Mouse (Mus musculus) heart, embryonic 10.5 days (tissue): Measurements from ENCODE around the gene Kif16b. TPM values are rescaled to one million over a fixed set of nuclear protein-coding genes. Genes with fewer than 3 reads are reported as not detected.

Experiments
- DNase-seq: peaks from one replicate; pipeline ENCODE4 v3.0.0-alpha.2; 2017; ENCODE audit warnings: low spot score
- H3K27ac ChIP-seq: fragments of 300-500 bp; sonication (generic); 2 replicates; pipeline ENCODE4 v1.5.1; 2016; ENCODE audit warnings: mild to moderate bottlenecking
- H3K27me3 ChIP-seq: fragments of 300-500 bp; sonication (generic); 2 replicates; pipeline ENCODE4 v1.6.1; 2016; ENCODE audit warnings: mild to moderate bottlenecking; ENCODE audit not compliant: poor library complexity, insufficient read depth, severe bottlenecking
- H3K36me3 ChIP-seq: fragments of 300-500 bp; sonication (generic); 2 replicates; pipeline ENCODE4 v1.6.1; 2016; ENCODE audit warnings: mild to moderate bottlenecking, moderate library complexity
- H3K4me1 ChIP-seq: fragments of 300-500 bp; sonication (generic); 2 replicates; pipeline ENCODE4 v1.6.1; 2016; ENCODE audit warnings: mild to moderate bottlenecking
- H3K4me3 ChIP-seq: fragments of 300-500 bp; sonication (generic); 2 replicates; pipeline ENCODE4 v1.5.1; 2016; ENCODE audit warnings: mild to moderate bottlenecking, moderate library complexity
- H3K9me3 ChIP-seq: fragments of 300-500 bp; sonication (generic); 2 replicates; pipeline ENCODE4 v1.6.1; 2016; ENCODE audit warnings: mild to moderate bottlenecking, moderate library complexity
- WGBS: fragments of 180-500 bp; shearing (Covaris S2); methylation state at CpG from one replicate; pipeline ENCODE4 v1.1.7; 2016; 5-methylcytosine and 5-hydroxymethylcytosine counted together
- polyA plus RNA-seq: library from polyadenylated mRNA; unstranded; fragments of >200 nt; fragmentation: Nextera tagmentation; extraction: Ambion mirVana; gene quantifications from 2 replicates; pipeline ENCODE4 v1.2.1, GENCODE M21; 2016

Gene Kif16b
- polyA plus RNA-seq, 1 experiment from 2014 or later, result 9.6 TPM

- 85% methylated on average over 11 of the region's 11 CpGs for WGBS
- H3K36me3 ChIP-seq, result peaks cover 13% of the 10 kb centered on the region
- peaks cover 9% of the 10 kb centered on the region; the same call in 1 of the 2 replicates for H3K4me1 ChIP-seq
- H3K27me3 ChIP-seq, result peaks cover 12% of the 10 kb centered on the region; the same call in 1 of the 2 replicates
- no peak overlapping the region for H3K4me3 ChIP-seq
- no peaks in the 10 kb centered on the region for H3K9me3 ChIP-seq
- DNase-seq, result no peak
- H3K27ac ChIP-seq, result no peak overlapping the region
These were observed 188.6 kb downstream of the Kif16b start for GRCm38 (mm10) chr2:142712727-142713126.

GRCm38 (mm10) chr2:142709326-142709725 lies 192.0 kb downstream of the Kif16b start:
- peaks cover 12% of the 10 kb centered on the region; the same call in 1 of the 2 replicates for H3K27me3 ChIP-seq
- DNase-seq, result no peak
- H3K9me3 ChIP-seq, result no peaks in the 10 kb centered on the region
- H3K27ac ChIP-seq, result no peak overlapping the region
- H3K4me1 ChIP-seq, result no peaks in the 10 kb centered on the region
- H3K4me3 ChIP-seq, result no peak overlapping the region
- 72% methylated on average over 3 of the region's 3 CpGs for WGBS
- H3K36me3 ChIP-seq, result peaks cover 13% of the 10 kb centered on the region

GRCm38 (mm10) chr2:142700689-142701088 lies 200.6 kb downstream of the Kif16b start:
- H3K27me3 ChIP-seq, result no peaks in the 10 kb centered on the region
- H3K4me3 ChIP-seq, result no peak overlapping the region
- H3K36me3 ChIP-seq, result peaks cover 9% of the 10 kb centered on the region; the same call in 1 of the 2 replicates
- H3K27ac ChIP-seq, result no peak overlapping the region
- H3K4me1 ChIP-seq, result no peaks in the 10 kb centered on the region
- no peak for DNase-seq
- H3K9me3 ChIP-seq, result no peaks in the 10 kb centered on the region
- 75% methylated on average over 4 of the region's 4 CpGs for WGBS

GRCm38 (mm10) chr2:142698650-142699049 lies 202.7 kb downstream of the Kif16b start:
- no peak for DNase-seq
- H3K27me3 ChIP-seq, result no peaks in the 10 kb centered on the region
- no peaks in the 10 kb centered on the region for H3K4me1 ChIP-seq
- H3K36me3 ChIP-seq, result peaks cover 9% of the 10 kb centered on the region; the same call in 1 of the 2 replicates
- H3K4me3 ChIP-seq, result no peak overlapping the region
- WGBS, result 81% methylated on average over 3 of the region's 3 CpGs
- no peak overlapping the region for H3K27ac ChIP-seq
- H3K9me3 ChIP-seq, result no peaks in the 10 kb centered on the region

GRCm38 (mm10) chr2:142694936-142695331 lies 206.4 kb downstream of the Kif16b start:
- no peaks in the 10 kb centered on the region for H3K4me1 ChIP-seq
- H3K4me3 ChIP-seq, result no peak overlapping the region
- no peaks in the 10 kb centered on the region for H3K27me3 ChIP-seq
- peaks cover under 1% of the 10 kb centered on the region; the same call in 1 of the 2 replicates for H3K36me3 ChIP-seq
- no peaks in the 10 kb centered on the region for H3K9me3 ChIP-seq
- 82% methylated on average over 1 of the region's 1 CpGs for WGBS
- no peak for DNase-seq
- H3K27ac ChIP-seq, result no peak overlapping the region

GRCm38 (mm10) chr2:142694019-142694935 lies 207.1 kb downstream of the Kif16b start:
- WGBS, result 71% methylated on average over 3 of the region's 3 CpGs
- no peak overlapping the region for H3K4me3 ChIP-seq
- H3K36me3 ChIP-seq, result no peaks in the 10 kb centered on the region
- no peak overlapping the region for H3K27ac ChIP-seq
- no peaks in the 10 kb centered on the region for H3K4me1 ChIP-seq
- no peaks in the 10 kb centered on the region for H3K27me3 ChIP-seq
- no peak for DNase-seq
- H3K9me3 ChIP-seq, result no peaks in the 10 kb centered on the region

- no peak for DNase-seq
- Histone ChIP-seq H3K4me3 (no peak overlapping the region), H3K36me3 (no peaks in the 10 kb centered on the region), H3K27ac (no peak overlapping the region), H3K4me1 (no peaks in the 10 kb centered on the region), H3K27me3 (no peaks in the 10 kb centered on the region), H3K9me3 (no peaks in the 10 kb centered on the region)
- 77% methylated on average over 1 of the region's 1 CpGs for WGBS
These were observed 207.9 kb downstream of the Kif16b start for GRCm38 (mm10) chr2:142693461-142693860.

- no peak for DNase-seq
- Histone ChIP-seq H3K4me3 (no peak overlapping the region), H3K27ac (no peak overlapping the region), H3K27me3 (no peaks in the 10 kb centered on the region), H3K9me3 (no peaks in the 10 kb centered on the region), H3K36me3 (no peaks in the 10 kb centered on the region), H3K4me1 (no peaks in the 10 kb centered on the region)
- WGBS, result 86% methylated on average over 2 of the region's 2 CpGs
These were observed 211.8 kb downstream of the Kif16b start for GRCm38 (mm10) chr2:142689496-142689895.

GRCm38 (mm10) chr2:142687936-142688514 lies 213.3 kb downstream of the Kif16b start:
- no peaks in the 10 kb centered on the region for H3K4me1 ChIP-seq
- no peak overlapping the region for H3K4me3 ChIP-seq
- no peaks in the 10 kb centered on the region for H3K36me3 ChIP-seq
- WGBS, result 84% methylated on average over 4 of the region's 4 CpGs
- H3K9me3 ChIP-seq, result no peaks in the 10 kb centered on the region
- no peak for DNase-seq
- no peaks in the 10 kb centered on the region for H3K27me3 ChIP-seq
- H3K27ac ChIP-seq, result no peak overlapping the region

GRCm38 (mm10) chr2:142682965-142683709 lies 218.2 kb downstream of the Kif16b start:
- no peak for DNase-seq
- Histone ChIP-seq H3K4me1 (no peaks in the 10 kb centered on the region), H3K36me3 (no peaks in the 10 kb centered on the region), H3K27me3 (no peaks in the 10 kb centered on the region), H3K4me3 (no peak overlapping the region), H3K9me3 (no peaks in the 10 kb centered on the region), H3K27ac (no peak overlapping the region)
- 80% methylated on average over 5 of the region's 5 CpGs for WGBS

GRCm38 (mm10) chr2:142668426-142668825 lies 232.9 kb downstream of the Kif16b start:
- H3K4me1 ChIP-seq, result no peaks in the 10 kb centered on the region
- no peaks in the 10 kb centered on the region for H3K9me3 ChIP-seq
- peaks cover 5% of the 10 kb centered on the region; the same call in 1 of the 2 replicates for H3K27me3 ChIP-seq
- no peak for DNase-seq
- no peaks in the 10 kb centered on the region for H3K36me3 ChIP-seq
- H3K27ac ChIP-seq, result no peak overlapping the region
- 84% methylated on average over 3 of the region's 3 CpGs for WGBS
- H3K4me3 ChIP-seq, result no peak overlapping the region

GRCm38 (mm10) chr2:142651591-142651990 lies 249.7 kb downstream of the Kif16b start:
- no peak overlapping the region for H3K27ac ChIP-seq
- H3K4me3 ChIP-seq, result no peak overlapping the region
- no peaks in the 10 kb centered on the region for H3K36me3 ChIP-seq
- peaks cover 40% of the 10 kb centered on the region for H3K27me3 ChIP-seq
- H3K9me3 ChIP-seq, result no peaks in the 10 kb centered on the region
- H3K4me1 ChIP-seq, result peaks cover 10% of the 10 kb centered on the region; the same call in 1 of the 2 replicates
- 48% methylated on average over 7 of the region's 7 CpGs for WGBS
- DNase-seq, result no peak
